Mouse (Mus musculus) neural tube, embryonic 12.5 days (tissue): Measurements from ENCODE around the gene Chaf1a. TPM values are rescaled to one million over a fixed set of nuclear protein-coding genes. Genes with fewer than 3 reads are reported as not detected.
"Not testable (repeated sequence)": the region's sequence is repeated elsewhere in the genome, so short reads cannot be mapped to it uniquely, and the experiment has no call there.

Experiments used
- ATAC-seq: fragments of 200-750 bp; cut with Nextera tagmentation; 2 replicates; pipeline ENCODE4 v1.8.0; 2017; ENCODE audit warnings: low read depth, mild to moderate bottlenecking, moderate TSS enrichment, moderate library complexity; ENCODE audit not compliant: low FRiP score
- H3K27ac ChIP-seq: fragments of 300-500 bp; sonication (generic); 2 replicates; pipeline ENCODE4 v1.5.1; 2016
- H3K27me3 ChIP-seq: fragments of 300-500 bp; sonication (generic); replicated peaks from 2 replicates; pipeline ENCODE4 v1.6.1; 2016; ENCODE audit warnings: mild to moderate bottlenecking
- H3K36me3 ChIP-seq: fragments of 300-500 bp; sonication (generic); 2 replicates; pipeline ENCODE4 v1.6.1; 2016; ENCODE audit warnings: mild to moderate bottlenecking
- H3K4me1 ChIP-seq: fragments of 300-500 bp; sonication (generic); 2 replicates; pipeline ENCODE4 v1.6.1; 2016
- H3K4me2 ChIP-seq: fragments of 300-500 bp; sonication (generic); replicated peaks from 2 replicates; pipeline ENCODE4 v1.6.1; 2016; ENCODE audit warnings: mild to moderate bottlenecking
- H3K4me3 ChIP-seq: fragments of 300-500 bp; sonication (generic); 2 replicates; pipeline ENCODE4 v1.5.1; 2016
- H3K9ac ChIP-seq: fragments of 300-500 bp; sonication (generic); 2 replicates; pipeline ENCODE4 v1.6.1; 2016; ENCODE audit warnings: mild to moderate bottlenecking
- H3K9me3 ChIP-seq: fragments of 300-500 bp; sonication (generic); 2 replicates; pipeline ENCODE4 v1.6.1; 2016; ENCODE audit warnings: mild to moderate bottlenecking
- WGBS: fragments of 180-500 bp; shearing (Covaris S2); methylation state at CpG from one replicate; pipeline ENCODE4 v1.1.7; 2016; 5-methylcytosine and 5-hydroxymethylcytosine counted together
- polyA plus RNA-seq: library from polyadenylated mRNA; unstranded; fragments of >200 nt; fragmentation: Nextera tagmentation; extraction: Ambion mirVana; gene quantifications from 2 replicates; pipeline ENCODE4 v1.2.1, GENCODE M21; 2016

Gene Chaf1a
- polyA plus RNA-seq, 1 experiment from 2014 or later, result 25.3 TPM

GRCm38 (mm10) chr17:56106436-56106835 is 66.2 kb downstream of the Chaf1a start:
- not testable (repeated sequence) for H3K4me3 ChIP-seq, ATAC-seq, H3K9ac ChIP-seq, H3K27ac ChIP-seq, H3K9me3 ChIP-seq, H3K4me2 ChIP-seq, H3K4me1 ChIP-seq, H3K27me3 ChIP-seq
- H3K36me3 ChIP-seq, result peaks cover 26% of the 10 kb centered on the region
- 100% methylated on average over 4 of the region's 4 CpGs for WGBS

- WGBS, result 75% methylated on average over 4 of the region's 4 CpGs
- H3K9ac ChIP-seq, result no peak overlapping the region
- no peaks in the 10 kb centered on the region for H3K27me3 ChIP-seq
- no peak overlapping the region for H3K4me3 ChIP-seq
- no peak overlapping the region for H3K27ac ChIP-seq
- ATAC-seq, result no peak
- peaks cover 21% of the 10 kb centered on the region for H3K36me3 ChIP-seq
- H3K9me3 ChIP-seq, result no peaks in the 10 kb centered on the region
- H3K4me2 ChIP-seq, result no peak overlapping the region
- no peaks in the 10 kb centered on the region for H3K4me1 ChIP-seq
Measured at GRCm38 (mm10) chr17:56106981-56107380, 66.7 kb downstream of the Chaf1a start.

GRCm38 (mm10) chr17:56107736-56108135 is 67.5 kb downstream of the Chaf1a start:
- Histone ChIP-seq H3K9ac (no peak overlapping the region), H3K36me3 (peaks cover 13% of the 10 kb centered on the region), H3K4me1 (no peaks in the 10 kb centered on the region), H3K9me3 (no peaks in the 10 kb centered on the region), H3K4me2 (no peak overlapping the region), H3K27me3 (no peaks in the 10 kb centered on the region), H3K4me3 (no peak overlapping the region), H3K27ac (no peak overlapping the region)
- no peak for ATAC-seq
- WGBS, result 76% methylated on average over 2 of the region's 2 CpGs

- Histone ChIP-seq H3K27me3 (no peaks in the 10 kb centered on the region), H3K27ac (no peak overlapping the region), H3K9ac (no peak overlapping the region), H3K9me3 (no peaks in the 10 kb centered on the region), H3K4me1 (no peaks in the 10 kb centered on the region), H3K4me2 (no peak overlapping the region), H3K36me3 (peaks cover 6% of the 10 kb centered on the region), H3K4me3 (no peak overlapping the region)
- ATAC-seq, result no peak
- WGBS, result 81% methylated on average over 6 of the region's 6 CpGs
Measured at GRCm38 (mm10) chr17:56108334-56109044, 68.2 kb downstream of the Chaf1a start.

GRCm38 (mm10) chr17:56109219-56110051 is 69.2 kb downstream of the Chaf1a start, which contains the start of gene Plin4:
Plin4 (minus strand) TSS chr17:56109803.
- Histone ChIP-seq H3K9ac (no peak within 1 kb of the TSS), H3K27me3 (0 out of 2 replicates have a peak, but pooled peaks cover 3% of the 10 kb centered on the region), H3K9me3 (no peaks in the 10 kb centered on the region), H3K4me1 (no peaks in the 10 kb centered on the region), H3K4me3 (no peak within 1 kb of the TSS), H3K27ac (no peak within 1 kb of the TSS), H3K4me2 (no peak within 1 kb of the TSS), H3K36me3 (no peaks in the 10 kb centered on the region)
- WGBS, result 59% methylated on average over 10 of the region's 10 CpGs
- no peak for ATAC-seq

- no peak overlapping the region for H3K9ac ChIP-seq
- H3K27me3 ChIP-seq, result 0 out of 2 replicates have a peak, but pooled peaks cover 4% of the 10 kb centered on the region
- no peak overlapping the region for H3K27ac ChIP-seq
- 65% methylated on average over 4 of the region's 4 CpGs for WGBS
- H3K4me3 ChIP-seq, result no peak overlapping the region
- no peak for ATAC-seq
- no peaks in the 10 kb centered on the region for H3K9me3 ChIP-seq
- no peaks in the 10 kb centered on the region for H3K36me3 ChIP-seq
- H3K4me1 ChIP-seq, result no peaks in the 10 kb centered on the region
- H3K4me2 ChIP-seq, result no peak overlapping the region
Measured at GRCm38 (mm10) chr17:56110571-56110970, 70.3 kb downstream of the Chaf1a start.

GRCm38 (mm10) chr17:56111021-56111420 is 70.8 kb downstream of the Chaf1a start:
- Histone ChIP-seq H3K4me3 (no peak overlapping the region), H3K9me3 (no peaks in the 10 kb centered on the region), H3K27me3 (peaks cover 8% of the 10 kb centered on the region; the same call in 1 of the 2 replicates), H3K36me3 (no peaks in the 10 kb centered on the region), H3K4me1 (no peaks in the 10 kb centered on the region), H3K4me2 (no peak overlapping the region), H3K9ac (no peak overlapping the region), H3K27ac (no peak overlapping the region)
- WGBS, result 64% methylated on average over 1 of the region's 1 CpGs
- ATAC-seq, result no peak

GRCm38 (mm10) chr17:56111864-56112263 is 71.6 kb downstream of the Chaf1a start:
- no peak overlapping the region for H3K4me3 ChIP-seq
- ATAC-seq, result peak; percentile 45; the same call in 1 of the 2 replicates
- no peaks in the 10 kb centered on the region for H3K4me1 ChIP-seq
- no peak overlapping the region for H3K9ac ChIP-seq
- no peaks in the 10 kb centered on the region for H3K36me3 ChIP-seq
- 51% methylated on average over 5 of the region's 5 CpGs for WGBS
- H3K4me2 ChIP-seq, result no peak overlapping the region
- H3K27ac ChIP-seq, result no peak overlapping the region
- peaks cover 16% of the 10 kb centered on the region for H3K27me3 ChIP-seq
- no peaks in the 10 kb centered on the region for H3K9me3 ChIP-seq

- Histone ChIP-seq H3K36me3 (no peaks in the 10 kb centered on the region), H3K4me2 (no peak overlapping the region), H3K27ac (no peak overlapping the region), H3K4me1 (peaks cover 5% of the 10 kb centered on the region), H3K27me3 (peaks cover 24% of the 10 kb centered on the region), H3K9me3 (no peaks in the 10 kb centered on the region), H3K9ac (no peak overlapping the region), H3K4me3 (no peak overlapping the region)
- WGBS, result 71% methylated on average over 3 of the region's 3 CpGs
- no peak for ATAC-seq
Measured at GRCm38 (mm10) chr17:56112743-56113142, 72.5 kb downstream of the Chaf1a start.

- no peak overlapping the region for H3K4me2 ChIP-seq
- WGBS, result 75% methylated on average over 10 of the region's 10 CpGs
- H3K9ac ChIP-seq, result no peak overlapping the region
- H3K4me3 ChIP-seq, result no peak overlapping the region
- H3K9me3 ChIP-seq, result no peaks in the 10 kb centered on the region
- no peak for ATAC-seq
- no peak overlapping the region for H3K27ac ChIP-seq
- no peaks in the 10 kb centered on the region for H3K36me3 ChIP-seq
- peaks cover 56% of the 10 kb centered on the region for H3K27me3 ChIP-seq
- H3K4me1 ChIP-seq, result peaks cover 12% of the 10 kb centered on the region
Measured at GRCm38 (mm10) chr17:56116193-56116592, 76.0 kb downstream of the Chaf1a start.

- peaks cover 6% of the 10 kb centered on the region for H3K9me3 ChIP-seq
- peak within 1 kb of the TSS; percentile 20; the same call in 1 of the 2 replicates for H3K4me3 ChIP-seq
- H3K9ac ChIP-seq, result 0 out of 2 replicates have a peak within 1 kb of the TSS, but pooled peaks have one; percentile 30
- peak within 1 kb of the TSS; percentile 58 for H3K4me2 ChIP-seq
- no peak within 1 kb of the TSS for H3K27ac ChIP-seq
- ATAC-seq, result 0 out of 2 replicates have a peak, but pooled peaks have one; percentile 32
- peaks cover 12% of the 10 kb centered on the region for H3K4me1 ChIP-seq
- 3% methylated on average over 27 of the region's 27 CpGs for WGBS
- no peaks in the 10 kb centered on the region for H3K36me3 ChIP-seq
- peaks cover 66% of the 10 kb centered on the region for H3K27me3 ChIP-seq
Measured at GRCm38 (mm10) chr17:56117251-56117710, 77.0 kb downstream of the Chaf1a start, which contains the start of gene Plin5. Plin5 (minus strand) TSS chr17:56117596.

GRCm38 (mm10) chr17:56119431-56119830 is 79.2 kb downstream of the Chaf1a start:
- WGBS, result 41% methylated on average over 12 of the region's 12 CpGs
- ATAC-seq, result no peak
- peaks cover 8% of the 10 kb centered on the region for H3K36me3 ChIP-seq
- H3K27me3 ChIP-seq, result peaks cover 84% of the 10 kb centered on the region
- H3K9ac ChIP-seq, result no peak overlapping the region
- H3K4me2 ChIP-seq, result 0 out of 2 replicates have a peak overlapping the region, but pooled peaks have one; percentile 9
- no peak overlapping the region for H3K4me3 ChIP-seq
- H3K27ac ChIP-seq, result no peak overlapping the region
- peaks cover 13% of the 10 kb centered on the region for H3K9me3 ChIP-seq
- H3K4me1 ChIP-seq, result peaks cover 18% of the 10 kb centered on the region
